Mouse (Mus musculus): ENCODE results near the gene Brd4.

Gene Brd4

DNA sequence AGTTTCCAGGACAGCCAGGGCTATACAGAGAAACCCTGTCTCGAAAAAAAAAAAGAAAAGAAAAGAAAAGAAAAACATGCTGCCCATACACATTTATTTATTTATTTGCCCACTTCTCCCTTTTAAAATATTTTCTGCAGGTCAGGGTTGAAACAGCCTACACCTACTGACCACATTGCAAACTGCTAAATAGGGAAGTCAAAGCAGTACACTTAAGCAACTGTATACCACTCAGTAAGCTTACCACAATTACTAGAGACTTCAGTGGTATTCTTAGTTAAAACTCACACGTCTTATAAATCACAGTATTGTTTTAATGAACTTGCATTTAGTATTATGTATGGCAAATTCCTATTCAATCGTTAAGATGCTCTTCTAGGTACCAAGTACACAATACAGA lies 3.9 kb downstream of the Brd4 start:
- DNase-seq (ENCODE audit: low spot score in 2 of 2) = no peak

DNA sequence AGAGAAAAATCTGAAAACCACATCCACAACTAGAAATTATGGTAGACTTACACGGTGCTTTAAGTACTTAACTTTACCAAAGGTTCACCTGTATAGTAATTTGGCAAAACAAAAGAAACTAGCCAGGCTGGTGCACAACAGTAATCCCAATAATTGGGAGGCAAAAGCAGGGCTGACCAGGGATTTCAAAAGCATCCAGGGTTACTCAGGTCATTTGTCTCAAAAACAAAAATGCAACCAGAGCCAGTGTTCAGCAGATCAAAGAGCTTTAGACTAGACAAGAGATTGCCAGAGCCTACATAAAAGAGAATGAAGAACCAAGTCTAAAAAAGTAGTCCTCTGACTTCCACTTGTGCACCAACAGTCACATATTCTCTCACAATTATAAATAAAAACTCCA lies 7.3 kb downstream of the Brd4 start:
- no peak for DNase-seq (ENCODE audit: low spot score in 2 of 2)

DNA sequence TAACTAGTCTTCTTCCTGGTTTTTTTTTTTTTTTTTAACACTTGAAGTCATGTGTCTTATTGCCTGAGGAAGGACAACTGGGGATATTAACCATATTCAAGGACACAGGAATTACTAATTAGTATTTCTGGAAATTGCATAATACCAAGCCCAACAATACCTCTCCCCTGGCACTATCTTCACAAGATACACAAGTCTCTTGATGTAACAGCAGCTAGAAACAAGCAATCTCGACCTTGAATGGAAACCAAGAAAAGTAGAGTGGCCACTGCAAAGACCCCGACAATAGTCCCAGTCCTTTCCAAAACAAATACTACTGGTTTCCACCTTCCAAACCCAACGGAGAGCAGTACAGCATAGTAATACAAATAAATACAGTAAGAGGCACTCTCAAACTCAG lies 9.0 kb downstream of the Brd4 start:
- no peak for DNase-seq (ENCODE audit: low spot score in 2 of 2)

DNA sequence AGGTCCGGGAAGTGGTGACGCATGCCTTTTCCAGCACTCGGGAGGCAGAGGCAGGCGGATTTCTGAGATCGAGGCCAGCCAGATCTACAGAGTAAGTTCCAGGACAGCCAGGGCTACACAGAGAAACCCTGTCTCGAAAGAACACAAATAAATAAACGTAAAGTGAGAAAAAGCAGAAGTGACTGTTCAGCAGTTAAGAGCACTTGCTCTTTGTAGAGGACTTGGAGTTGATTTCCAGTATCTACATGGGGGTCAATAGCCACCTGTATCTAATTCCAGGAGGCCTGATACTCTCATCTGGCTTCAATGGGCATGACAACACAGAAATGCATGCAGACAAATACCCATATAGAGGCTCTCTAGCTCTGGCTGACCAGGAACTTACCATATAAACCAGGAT lies 15.4 kb downstream of the Brd4 start:
- no peak for DNase-seq (ENCODE audit: low spot score in 2 of 2)

DNA sequence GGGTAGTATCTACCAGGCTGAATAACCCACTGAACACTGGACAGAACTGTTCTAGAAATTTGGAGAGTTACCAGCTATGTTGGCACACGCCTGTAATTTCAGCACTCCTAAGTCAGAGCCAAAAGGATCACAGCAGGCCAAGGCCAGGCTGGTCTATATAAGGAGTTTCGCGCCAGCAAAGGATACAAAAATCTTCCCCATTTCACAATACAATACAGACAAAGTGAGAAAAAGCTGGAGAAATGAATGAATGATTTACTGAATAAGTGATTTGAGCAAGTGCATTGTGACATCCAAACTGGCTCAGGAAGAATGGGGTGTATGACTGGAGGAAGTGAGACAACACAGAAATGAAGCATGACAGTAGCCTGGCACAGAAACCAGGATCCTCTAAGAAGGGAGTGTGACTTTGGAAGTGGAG lies 16.0 kb downstream of the Brd4 start:
- DNase-seq (ENCODE audit: low spot score in 2 of 2) = no peak

DNA sequence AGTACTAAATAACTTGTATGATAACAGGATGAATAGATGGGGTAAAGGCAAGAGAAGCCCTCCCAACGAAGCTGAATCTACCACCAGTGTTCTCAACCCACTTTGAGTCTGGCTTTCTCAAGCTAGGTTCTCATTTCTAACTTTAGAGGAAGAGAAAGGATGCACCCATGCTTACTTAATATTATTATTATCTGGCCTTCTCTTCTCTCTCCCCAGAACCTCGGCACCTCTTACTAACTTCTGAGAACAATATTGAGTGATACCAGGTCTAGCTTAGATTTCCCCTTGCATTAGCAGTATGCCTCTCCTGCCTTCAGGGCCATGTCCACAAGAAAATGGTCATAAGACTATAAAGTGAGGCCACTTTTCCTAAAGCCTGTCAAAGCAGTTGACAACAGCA lies 16.4 kb downstream of the Brd4 start:
- no peak for DNase-seq (ENCODE audit: low spot score in 2 of 2)

DNA sequence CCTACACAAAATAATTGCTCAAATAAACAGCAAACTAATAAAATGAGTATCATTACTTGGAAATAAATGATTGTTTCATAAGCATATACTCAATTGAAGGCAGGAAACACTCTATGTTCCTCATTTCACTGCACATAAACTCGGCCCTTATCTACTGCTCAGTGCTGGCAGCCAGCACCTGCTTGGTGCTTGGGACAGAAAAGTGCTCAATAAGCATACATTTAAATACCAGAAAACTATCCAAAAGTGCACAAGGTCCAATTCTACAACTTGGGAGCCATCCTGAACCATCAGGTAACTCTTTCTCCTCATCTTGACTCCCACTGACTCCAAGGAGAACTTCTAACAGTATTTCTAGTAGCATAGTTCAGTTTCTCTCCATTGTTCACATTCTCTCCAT lies 16.9 kb downstream of the Brd4 start:
- DNase-seq (ENCODE audit: low spot score in 2 of 2) = no peak

DNA sequence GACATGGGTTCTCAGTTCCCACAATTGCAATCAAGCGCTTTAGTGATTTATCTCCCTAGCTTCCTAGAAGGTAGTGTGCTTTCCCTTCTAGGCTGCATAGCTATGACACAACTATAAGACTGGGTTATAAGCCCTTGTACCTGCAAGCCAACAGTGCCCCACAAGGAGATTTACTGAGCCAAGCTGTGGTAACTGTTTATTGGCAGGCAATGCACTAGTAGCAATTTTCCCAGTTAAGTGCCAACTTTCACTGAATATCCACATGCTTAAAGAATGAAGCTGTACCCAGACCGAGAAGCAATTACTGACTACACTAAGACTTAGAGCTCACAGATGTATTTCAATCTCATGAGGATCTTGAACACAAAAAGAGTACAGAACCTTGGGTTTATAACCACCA lies 20.9 kb downstream of the Brd4 start:
- DNase-seq (ENCODE audit: low spot score in 2 of 2) = no peak

DNA sequence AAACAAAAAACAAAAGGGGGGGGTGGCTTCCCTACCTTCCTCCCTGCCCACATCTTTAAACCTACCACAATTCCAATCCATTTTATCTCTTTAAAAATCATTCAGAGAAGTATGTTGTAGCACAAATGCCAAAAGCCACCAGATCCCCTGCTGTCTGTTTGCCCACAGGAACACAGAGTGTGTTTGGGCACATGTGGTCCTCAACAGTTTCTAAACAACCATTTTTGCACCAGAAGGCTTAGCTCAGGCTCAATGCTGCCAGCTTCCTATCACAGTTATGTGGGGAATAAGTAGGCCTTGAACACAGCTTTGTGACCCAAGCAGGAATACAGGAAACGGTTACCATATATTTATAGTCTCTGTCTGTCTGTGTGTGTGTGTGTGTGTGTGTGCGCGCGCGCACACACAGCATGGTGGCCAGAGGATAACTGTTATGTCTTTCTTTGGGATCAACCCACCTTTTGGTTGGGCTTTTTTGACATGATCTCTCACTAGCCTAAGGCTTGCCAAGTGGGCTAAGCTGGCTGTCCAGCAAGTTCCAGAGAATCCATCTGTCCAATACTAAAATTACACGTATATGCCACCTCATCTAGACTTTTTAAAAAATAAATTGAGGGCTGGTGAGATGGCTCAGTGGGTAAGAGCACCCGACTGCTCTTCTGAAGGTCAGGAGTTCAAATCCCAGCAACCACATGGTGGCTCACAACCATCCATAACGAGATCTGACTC lies 21.5 kb downstream of the Brd4 start:
- no peak for DNase-seq (ENCODE audit: low spot score in 2 of 2)

DNA sequence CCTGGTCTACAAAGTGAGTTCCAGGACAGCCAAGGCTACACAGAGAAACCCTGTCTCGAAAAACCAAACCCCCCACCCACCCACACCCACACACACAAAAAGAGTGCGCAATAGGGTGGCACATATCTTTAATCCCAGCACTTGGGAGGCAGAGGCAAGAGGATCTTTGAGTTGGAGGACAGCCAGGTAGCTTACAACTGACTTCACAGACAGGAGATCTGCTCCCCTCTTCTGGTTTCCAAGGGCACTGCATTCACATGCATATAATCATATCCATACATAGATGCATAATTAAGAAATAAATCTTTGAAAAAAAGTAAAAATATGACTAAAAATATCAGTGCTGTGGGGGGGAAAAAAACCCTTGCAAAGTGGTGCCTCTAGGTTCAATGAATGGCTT lies 25.7 kb downstream of the Brd4 start:
- DNase-seq (ENCODE audit: low spot score in 2 of 2) = no peak

DNA sequence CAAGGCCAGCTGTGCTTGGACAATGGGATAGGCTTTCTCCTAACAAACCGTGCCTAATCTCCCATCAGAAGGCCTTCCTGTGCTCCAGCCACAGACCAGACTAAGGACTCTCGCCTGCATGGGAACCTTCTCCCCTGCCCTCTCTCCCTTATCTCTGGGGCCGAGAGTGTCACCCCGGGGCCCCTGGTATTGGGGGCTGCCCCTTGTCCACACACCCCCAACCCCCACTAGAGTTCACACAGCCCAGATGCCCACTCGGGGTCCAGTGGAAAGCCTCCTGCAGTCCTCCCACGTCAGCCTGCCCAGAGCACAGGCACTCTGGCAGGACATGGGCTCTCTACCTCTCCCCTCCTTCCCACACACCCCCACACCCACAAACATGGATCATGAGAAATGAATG lies 26.6 kb downstream of the Brd4 start:
- DNase-seq (ENCODE audit: low spot score in 2 of 2) = no peak

DNA sequence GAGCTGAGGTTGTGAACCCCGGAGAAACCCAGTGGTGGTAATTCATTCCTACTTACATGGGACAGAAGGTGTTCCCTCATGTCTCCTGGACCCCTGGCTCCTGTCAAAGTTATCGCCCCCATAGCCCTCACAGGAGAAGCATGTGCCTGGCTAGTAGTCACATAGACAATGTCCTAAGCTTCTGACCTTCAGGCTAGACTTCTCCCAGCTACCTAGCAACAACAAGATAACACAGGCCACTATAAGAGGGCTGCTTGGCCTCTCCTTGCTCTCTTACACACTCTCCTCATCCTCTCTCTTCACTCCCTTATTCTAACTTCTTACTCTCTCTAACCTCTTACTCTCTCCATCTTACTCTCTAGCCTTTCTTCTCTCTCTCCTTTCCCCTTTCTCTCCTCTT lies 27.1 kb downstream of the Brd4 start:
- no peak for DNase-seq (ENCODE audit: low spot score in 2 of 2)

DNA sequence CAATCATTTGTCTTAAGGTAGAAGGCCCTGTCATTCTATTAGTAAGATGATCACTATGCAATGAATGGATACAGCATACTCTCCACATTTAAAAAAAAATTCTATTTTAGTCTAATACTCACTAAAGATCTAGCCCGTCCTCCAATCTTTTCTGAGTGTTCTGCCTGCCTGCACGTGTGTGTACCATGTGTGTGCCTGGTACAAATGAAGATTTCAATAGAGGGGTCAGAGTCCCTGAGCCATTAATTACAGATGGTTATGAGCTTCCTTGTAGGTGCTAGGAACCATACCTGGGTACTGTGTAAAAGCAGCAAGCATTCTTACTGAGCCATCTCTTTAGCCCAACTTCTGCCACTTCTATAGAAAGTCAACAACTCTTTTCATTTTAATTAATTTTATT lies 27.6 kb downstream of the Brd4 start:
- DNase-seq (ENCODE audit: low spot score in 2 of 2) = no peak

DNA sequence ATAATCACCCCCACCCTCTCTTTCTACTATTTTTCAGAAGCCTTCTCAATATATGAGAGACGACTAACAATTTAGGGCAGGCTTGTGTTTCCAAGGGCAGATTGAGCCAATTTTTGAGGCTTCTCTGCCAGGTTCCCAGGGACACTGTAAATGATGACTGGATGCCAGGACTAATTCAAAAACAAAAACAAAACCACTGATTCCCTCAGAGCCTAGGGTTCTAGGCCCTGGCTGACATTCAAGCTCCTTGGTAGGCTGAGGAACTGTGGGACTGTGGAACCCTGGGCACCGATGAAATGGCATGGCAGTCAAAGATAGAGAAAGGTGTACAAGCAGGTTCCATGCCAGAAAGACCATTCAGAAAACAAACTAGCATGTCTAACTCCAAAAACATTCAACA lies 31.3 kb downstream of the Brd4 start:
- DNase-seq (ENCODE audit: low spot score in 2 of 2) = no peak

DNA sequence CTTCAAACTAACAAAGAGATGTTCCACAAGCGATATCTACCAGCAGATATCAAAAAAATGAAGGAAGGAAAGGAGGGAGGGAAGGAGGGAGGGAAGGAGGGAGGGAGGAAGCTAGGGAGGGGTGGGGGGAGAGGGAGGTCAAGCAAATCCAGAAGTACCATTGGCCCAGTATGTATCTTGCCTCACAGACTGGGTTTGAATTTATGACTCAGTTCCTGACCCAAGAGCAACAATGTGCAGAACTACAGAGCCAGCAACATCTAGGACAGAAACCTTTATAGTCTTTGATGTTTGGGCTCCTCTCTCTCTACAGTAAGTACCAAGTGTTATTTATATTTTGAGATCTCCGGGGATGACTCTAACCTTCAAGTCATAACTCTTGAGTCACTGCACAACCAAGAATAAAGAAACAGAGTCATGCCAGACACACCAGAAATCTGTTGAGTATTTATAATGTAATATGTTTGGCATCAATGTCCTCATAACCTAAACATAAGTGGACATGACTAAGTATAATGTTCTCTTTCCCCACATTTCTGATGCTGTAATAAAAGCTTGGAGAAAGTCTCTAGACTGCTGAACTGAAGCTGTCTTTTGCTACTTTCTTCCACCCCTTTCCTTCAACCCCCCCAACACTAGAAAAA lies 32.6 kb downstream of the Brd4 start:
- DNase-seq (ENCODE audit: low spot score in 2 of 2) = no peak

DNA sequence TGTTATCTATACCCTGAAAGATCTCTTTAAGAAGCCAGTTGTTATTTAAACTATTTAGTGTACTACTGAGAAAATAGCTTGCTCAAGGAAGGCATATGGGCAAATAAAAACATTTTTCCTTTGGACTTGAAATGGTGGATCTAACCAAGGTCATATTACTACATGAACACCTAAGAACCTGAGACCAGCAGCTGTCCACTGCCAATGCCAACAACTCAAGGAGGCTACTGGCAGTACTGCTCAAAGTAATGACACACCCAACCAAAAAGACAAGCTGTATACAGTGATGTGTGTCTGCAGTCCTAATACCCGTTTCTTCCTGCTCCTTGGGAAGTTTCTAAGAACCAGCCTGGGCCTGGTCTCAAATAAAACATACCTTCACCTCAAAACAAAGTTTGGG lies 34.5 kb downstream of the Brd4 start:
- no peak for DNase-seq (ENCODE audit: low spot score in 2 of 2)

DNA sequence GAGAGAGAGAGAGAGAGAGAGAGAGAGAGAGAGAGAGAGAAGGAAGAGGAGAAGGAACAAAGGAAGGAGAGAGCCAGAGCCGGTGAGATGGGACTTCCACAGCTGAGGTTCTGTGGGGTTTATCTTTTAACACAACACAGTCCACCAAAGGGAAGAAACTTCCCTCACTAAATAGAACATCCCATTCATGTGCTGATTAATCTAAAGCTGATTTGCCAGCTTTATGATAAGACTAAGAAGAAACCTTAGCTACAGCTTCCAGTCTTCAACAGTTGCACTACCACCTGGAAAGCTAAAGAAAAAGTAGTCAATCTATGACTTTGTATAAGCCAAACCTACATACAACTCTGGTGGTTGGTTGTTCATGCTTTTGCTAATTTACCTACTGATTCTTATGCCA lies 36.3 kb downstream of the Brd4 start:
- no peak for DNase-seq (ENCODE audit: low spot score in 2 of 2)

DNA sequence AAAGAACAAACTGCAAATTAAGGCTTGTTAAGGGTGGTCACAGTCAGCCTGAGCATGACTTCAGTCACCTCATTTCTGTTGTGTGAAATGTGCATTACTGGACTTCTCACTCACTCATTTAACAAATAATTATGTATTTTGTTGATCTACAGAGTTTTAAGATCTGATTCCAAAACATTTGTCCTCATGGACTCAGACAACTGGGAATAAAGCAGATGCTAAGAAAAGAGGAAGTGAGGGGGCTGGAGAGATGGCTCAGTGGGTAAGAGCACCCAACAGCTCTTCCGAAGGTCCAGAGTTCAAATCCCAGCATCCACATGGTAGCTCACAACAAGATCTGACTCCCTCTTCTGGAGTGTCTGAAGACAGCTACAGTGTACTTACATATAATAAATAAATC lies 36.9 kb downstream of the Brd4 start:
- no peak for DNase-seq (ENCODE audit: low spot score in 2 of 2)

DNA sequence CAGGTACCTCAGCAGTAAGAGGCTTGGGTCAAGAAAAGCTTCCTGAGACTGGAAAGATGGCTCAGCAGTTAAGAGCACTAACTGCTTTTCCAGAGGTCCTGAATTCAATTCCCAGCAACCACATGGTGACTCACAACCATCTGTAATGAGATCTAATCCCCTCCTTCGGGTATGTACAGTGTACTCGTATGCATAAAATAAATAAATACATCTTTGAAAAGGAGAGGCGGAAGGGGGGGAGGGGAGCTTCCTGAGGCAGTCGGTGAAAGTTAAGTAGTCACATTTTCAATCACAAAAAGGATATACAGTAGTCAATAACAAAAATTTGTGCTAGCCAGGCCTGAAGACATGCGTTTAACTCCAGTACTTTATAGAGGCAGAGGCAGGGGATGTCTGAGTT lies 38.4 kb downstream of the Brd4 start:
- DNase-seq (ENCODE audit: low spot score in 2 of 2) = no peak

DNA sequence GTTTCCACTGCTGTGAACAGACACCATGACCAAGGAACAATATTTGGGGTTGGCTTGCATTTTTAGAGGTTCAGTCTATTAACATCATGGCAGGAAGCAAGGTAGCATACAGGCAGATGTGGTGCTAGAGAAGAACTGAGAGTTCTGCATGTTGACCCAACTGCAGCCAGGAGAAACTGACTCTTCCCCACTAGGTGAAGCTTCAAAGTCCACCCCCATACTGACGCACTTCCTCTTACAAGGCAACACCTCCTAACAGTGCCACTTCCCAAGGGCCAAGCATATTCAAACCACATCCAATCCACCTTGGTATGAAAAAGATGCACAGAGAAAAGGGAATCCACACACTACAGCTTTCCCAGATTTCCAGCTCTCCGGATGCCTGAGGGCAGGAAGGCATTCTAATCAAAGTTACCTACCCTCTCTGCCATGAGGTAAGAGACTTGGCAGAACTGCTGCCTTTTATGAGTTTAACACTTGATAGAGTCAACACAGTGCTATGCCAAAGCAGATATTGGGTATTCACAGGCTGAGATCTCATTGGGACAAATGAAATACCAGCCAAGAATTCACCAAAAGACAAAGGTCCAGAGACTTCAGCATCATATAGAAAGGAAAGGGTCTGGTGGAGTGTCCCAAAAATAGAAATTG lies 43.5 kb downstream of the Brd4 start:
- no peak for DNase-seq (ENCODE audit: low spot score in 2 of 2)

DNA sequence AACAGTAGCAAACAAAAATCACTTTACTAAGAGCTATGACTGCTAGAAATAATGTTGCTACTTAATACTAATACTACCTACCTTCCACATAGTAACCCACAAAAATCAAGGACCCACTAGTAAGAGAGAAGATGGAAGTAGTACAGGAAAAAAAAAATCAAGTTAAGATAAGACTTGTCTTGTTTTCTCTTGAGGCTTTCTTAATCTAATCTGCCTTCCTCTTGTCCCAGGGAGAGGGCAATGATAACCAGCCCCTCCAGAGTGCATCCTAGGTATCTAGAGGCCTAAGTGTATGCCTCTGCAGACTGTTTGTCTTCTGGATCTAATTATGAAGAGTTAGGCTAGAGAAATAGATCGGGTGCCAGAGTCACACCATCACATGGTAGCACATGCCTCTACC lies 45.9 kb downstream of the Brd4 start:
- DNase-seq (ENCODE audit: low spot score in 2 of 2) = no peak

DNA sequence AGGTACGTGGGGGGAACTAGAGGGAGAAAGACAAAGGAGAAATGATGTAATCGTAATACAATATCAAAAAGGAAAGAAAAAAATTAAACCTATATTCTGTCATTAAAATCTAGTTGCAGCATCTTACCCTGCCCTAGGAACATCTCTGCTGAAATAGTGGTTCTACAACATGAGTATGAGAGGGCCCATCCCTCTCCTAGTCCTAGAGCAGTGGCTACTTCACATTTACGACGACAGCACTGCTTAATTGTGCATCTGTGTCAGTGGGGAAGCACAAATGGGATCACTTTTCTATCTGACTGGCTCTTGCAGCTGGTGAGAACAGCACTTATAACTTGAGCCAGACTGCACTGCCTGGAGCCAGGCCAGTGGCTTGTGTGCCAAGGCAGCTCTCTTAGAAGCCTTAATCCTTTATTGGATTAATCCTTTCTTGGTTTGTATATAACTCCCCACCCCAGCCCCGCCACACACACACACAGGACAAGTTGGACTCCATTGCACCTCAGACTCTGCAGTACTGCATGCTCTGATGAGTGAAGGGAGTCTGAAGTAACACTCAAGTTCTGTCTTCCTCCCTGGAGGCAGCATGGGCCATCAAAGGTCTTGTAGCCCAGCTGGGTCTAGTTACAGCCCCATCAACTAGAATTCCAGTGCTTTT lies 48.9 kb downstream of the Brd4 start:
- DNase-seq (ENCODE audit: low spot score in 2 of 2) = peak; percentile 23 to 47

DNA sequence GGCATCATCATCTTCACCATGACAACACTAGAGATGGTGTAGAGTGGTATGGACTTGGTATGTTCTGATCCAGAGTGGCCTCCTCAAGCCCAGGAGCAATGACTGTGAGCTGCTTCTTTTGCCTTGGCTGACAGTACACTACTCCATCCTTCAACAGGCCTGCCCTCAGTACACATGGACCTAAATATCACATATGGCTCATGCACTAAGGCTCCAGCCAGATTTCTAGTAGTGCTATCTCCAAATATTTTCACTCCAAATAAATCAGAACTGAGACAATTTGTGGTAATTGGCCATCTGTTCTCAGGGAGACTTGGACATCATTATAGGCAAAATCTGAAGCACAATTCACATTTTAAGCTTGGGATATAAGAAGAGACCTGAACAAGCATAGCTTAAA lies 51.3 kb downstream of the Brd4 start:
- no peak for DNase-seq (ENCODE audit: low spot score in 2 of 2)
